Mouse (Mus musculus) bone marrow, adult 2 months (tissue): ENCODE data around the gene Mitf.

Experiments
- CTCF ChIP-seq: fragments of 200-500 bp; IDR thresholded peaks from 2 replicates; pipeline ENCODE4 v1.5.1; 2011; ENCODE audit warnings: low read length, control low read depth; ENCODE audit not compliant: control insufficient read depth, insufficient read depth
- POLR2A ChIP-seq: fragments of 200-500 bp; IDR thresholded peaks from 2 replicates; pipeline ENCODE4 v1.6.1; 2011; ENCODE audit warnings: low read depth, mild to moderate bottlenecking, control low read depth, low read length, borderline replicate concordance; ENCODE audit not compliant: control insufficient read depth

DNA sequence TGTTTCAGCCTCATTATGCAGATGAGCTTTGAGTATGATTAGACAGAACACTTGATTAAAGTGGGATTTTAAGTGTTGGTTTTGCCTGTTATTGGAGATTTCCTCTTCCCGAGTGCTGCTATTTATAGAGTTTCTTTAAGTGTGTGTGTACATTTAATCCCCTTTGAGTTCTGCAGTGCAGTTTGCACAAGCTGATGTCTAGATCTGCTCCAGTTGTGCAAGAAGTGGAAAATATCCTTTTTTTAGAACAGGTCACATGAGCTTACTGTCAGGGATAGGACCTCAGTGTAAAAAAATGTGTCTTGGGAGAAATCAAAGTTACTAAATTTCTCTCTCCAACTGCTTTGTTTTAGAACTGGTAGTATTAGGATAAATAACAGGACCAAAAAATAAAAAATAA is 8.9 kb downstream of the Mitf start:
- TF ChIP-seq CTCF (no peak), POLR2A (no peak)
